Mouse (Mus musculus) G1E (cell line): Measurements from ENCODE around the gene Scg3.

Experiments used
- CTCF ChIP-seq: IDR thresholded peaks from 2 replicates; pipeline ENCODE4 v1.5.1; 2012; ENCODE audit warnings: low read depth, low read length, inconsistent platforms, mixed read lengths
- GATA1 ChIP-seq: IDR thresholded peaks from 2 replicates; pipeline ENCODE4 v1.6.1; 2012; ENCODE audit warnings: borderline replicate concordance, low read length, inconsistent platforms, mixed read lengths
- GATA2 ChIP-seq: IDR thresholded peaks from 2 replicates; pipeline ENCODE4 v1.6.1; 2012; ENCODE audit warnings: low read depth, low read length, inconsistent platforms, borderline replicate concordance
- TAL1 ChIP-seq: conservative IDR thresholded peaks from 2 replicates; pipeline ENCODE4 v1.6.1; 2012; ENCODE audit warnings: low read depth, low read length, inconsistent platforms, mixed read lengths

DNA sequence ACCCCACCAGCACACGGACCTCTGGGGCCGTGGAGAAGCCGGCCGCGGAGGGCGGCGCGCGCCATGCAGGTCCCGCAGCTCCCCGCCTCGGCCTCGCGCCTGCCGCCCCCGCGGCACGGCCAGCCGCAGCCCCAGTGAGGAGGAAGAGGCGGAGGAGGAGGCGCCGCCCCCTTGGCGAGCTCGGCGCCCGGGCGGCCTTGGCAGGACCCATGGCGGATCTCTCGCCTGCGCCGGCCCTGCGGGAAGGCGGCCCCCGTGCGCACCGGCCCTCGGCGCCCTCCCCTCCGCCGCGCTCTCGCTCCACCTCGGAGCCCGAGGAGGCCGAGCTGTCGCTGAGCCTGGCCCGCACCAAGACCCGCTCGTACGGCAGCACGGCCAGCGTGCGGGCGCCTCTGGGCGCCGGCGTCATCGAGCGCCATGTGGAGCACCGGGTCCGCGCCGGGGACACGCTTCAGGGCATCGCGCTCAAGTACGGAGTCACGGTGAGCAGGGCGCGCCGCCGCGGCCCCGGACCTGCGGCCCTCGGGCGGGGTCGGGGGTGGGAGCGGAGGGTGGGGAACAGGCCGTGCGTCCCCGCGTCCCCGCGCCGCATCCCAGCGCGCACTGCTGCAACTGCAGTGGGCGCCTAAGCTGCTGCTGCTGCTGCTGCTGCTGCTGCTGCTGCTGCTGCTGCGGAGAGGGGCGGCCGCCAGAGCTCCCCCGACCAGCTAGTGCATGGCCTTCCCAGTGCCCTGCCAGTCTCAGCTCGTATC, 58.1 kb downstream of the Scg3 start, which contains the start of gene Lysmd2:
- no peak for TF ChIP-seq CTCF
- TF ChIP-seq TAL1 = no peak
- no peak for TF ChIP-seq GATA1
- no peak for TF ChIP-seq GATA2
